Mouse (Mus musculus) limb, embryonic 11.5 days (tissue): ENCODE results near the gene Rpl3. TPM values are rescaled to one million over a fixed set of nuclear protein-coding genes. Genes with fewer than 3 reads are reported as not detected.

ENCODE experiments used
- ATAC-seq: fragments of 200-750 bp; cut with Nextera tagmentation; 2 replicates; pipeline ENCODE4 v1.8.0; 2017; ENCODE audit warnings: low read depth; ENCODE audit not compliant: insufficient number of reproducible peaks, low FRiP score, low TSS enrichment
- DNase-seq: peaks from one replicate; pipeline ENCODE4 v3.0.0-alpha.2; 2015; ENCODE audit warnings: low spot score
- H3K27ac ChIP-seq: fragments of 300-500 bp; sonication (generic); replicated peaks from 2 replicates; pipeline ENCODE4 v1.5.1; 2014; ENCODE audit warnings: low read depth, mild to moderate bottlenecking, low read length
- H3K27me3 ChIP-seq: fragments of 300-500 bp; sonication (generic); 2 replicates; pipeline ENCODE4 v1.6.1; 2014; ENCODE audit warnings: mild to moderate bottlenecking, low read length, mixed read lengths; ENCODE audit not compliant: control insufficient read depth, insufficient read depth
- H3K36me3 ChIP-seq: fragments of 300-500 bp; sonication (generic); 2 replicates; pipeline ENCODE4 v1.6.1; 2014; ENCODE audit warnings: mild to moderate bottlenecking, low read length, moderate library complexity, mixed read lengths; ENCODE audit not compliant: control insufficient read depth, insufficient read depth
- H3K4me1 ChIP-seq: fragments of 300-500 bp; sonication (generic); 2 replicates; pipeline ENCODE4 v1.6.1; 2014; ENCODE audit warnings: low read length, mixed read lengths; ENCODE audit not compliant: control insufficient read depth, insufficient read depth
- H3K4me2 ChIP-seq: fragments of 300-500 bp; sonication (generic); 2 replicates; pipeline ENCODE4 v1.6.1; 2014; ENCODE audit warnings: low read depth, mild to moderate bottlenecking, moderate library complexity; ENCODE audit not compliant: severe bottlenecking
- H3K4me3 ChIP-seq: fragments of 300-500 bp; sonication (generic); 2 replicates; pipeline ENCODE4 v1.5.1; 2014; ENCODE audit warnings: low read depth, low read length
- H3K9ac ChIP-seq: fragments of 300-500 bp; sonication (generic); 2 replicates; pipeline ENCODE4 v1.6.1; 2014; ENCODE audit warnings: mild to moderate bottlenecking, low read length
- H3K9me3 ChIP-seq: fragments of 300-500 bp; sonication (generic); 2 replicates; pipeline ENCODE4 v1.6.1; 2016; ENCODE audit warnings: low read length; ENCODE audit not compliant: control insufficient read depth
- WGBS: fragments of 180-500 bp; shearing (Covaris S2); extraction: QIAGEN DNeasy Blood & Tissue Kit; methylation state at CpG from one replicate; pipeline ENCODE4 v1.1.7; 2014; 5-methylcytosine and 5-hydroxymethylcytosine counted together
- polyA plus RNA-seq: library from polyadenylated mRNA; unstranded; fragments of >200 nt; fragmentation: Nextera tagmentation; extraction: Ambion mirVana; gene quantifications from 2 replicates; pipeline ENCODE4 v1.2.1, GENCODE M21; 2014

Gene Rpl3
- polyA plus RNA-seq, 1 experiment from 2014 or later = 1,338 TPM

GRCm38 (mm10) chr15:80044249-80044648 lies 47.4 kb downstream of the Rpl3 start:
- Histone ChIP-seq H3K4me2 (no peak overlapping the region), H3K27ac (no peak overlapping the region), H3K36me3 (no peaks in the 10 kb centered on the region), H3K9ac (no peak overlapping the region), H3K4me3 (no peak overlapping the region), H3K27me3 (no peaks in the 10 kb centered on the region), H3K4me1 (no peaks in the 10 kb centered on the region), H3K9me3 (no peaks in the 10 kb centered on the region)
- ATAC-seq (no peak), DNase-seq (no peak)
- WGBS = 93% methylated on average over 10 of the region's 10 CpGs

- no peak for ATAC-seq
These were observed 49.5 kb downstream of the Rpl3 start for GRCm38 (mm10) chr15:80042152-80042551.

GRCm38 (mm10) chr15:80038110-80038391 lies 53.6 kb downstream of the Rpl3 start:
- H3K27me3 ChIP-seq = no peaks in the 10 kb centered on the region
- DNase-seq = no peak
- H3K27ac ChIP-seq = no peak overlapping the region
- H3K4me3 ChIP-seq = no peak overlapping the region
- no peaks in the 10 kb centered on the region for H3K9me3 ChIP-seq
- no peaks in the 10 kb centered on the region for H3K36me3 ChIP-seq
- ATAC-seq = no peak
- H3K4me1 ChIP-seq = no peaks in the 10 kb centered on the region
- no peak overlapping the region for H3K4me2 ChIP-seq
- 98% methylated on average over 2 of the region's 2 CpGs for WGBS
- no peak overlapping the region for H3K9ac ChIP-seq

More at GRCm38 (mm10) chr15:80042152-80042551, 49.5 kb downstream of the Rpl3 start:
- Histone ChIP-seq H3K9me3 (no peaks in the 10 kb centered on the region), H3K36me3 (no peaks in the 10 kb centered on the region), H3K27ac (no peak overlapping the region), H3K4me2 (no peak overlapping the region), H3K9ac (no peak overlapping the region), H3K27me3 (no peaks in the 10 kb centered on the region), H3K4me3 (no peak overlapping the region), H3K4me1 (no peaks in the 10 kb centered on the region)
- no peak for DNase-seq
- WGBS = 84% methylated on average over 4 of the region's 4 CpGs

DNA sequence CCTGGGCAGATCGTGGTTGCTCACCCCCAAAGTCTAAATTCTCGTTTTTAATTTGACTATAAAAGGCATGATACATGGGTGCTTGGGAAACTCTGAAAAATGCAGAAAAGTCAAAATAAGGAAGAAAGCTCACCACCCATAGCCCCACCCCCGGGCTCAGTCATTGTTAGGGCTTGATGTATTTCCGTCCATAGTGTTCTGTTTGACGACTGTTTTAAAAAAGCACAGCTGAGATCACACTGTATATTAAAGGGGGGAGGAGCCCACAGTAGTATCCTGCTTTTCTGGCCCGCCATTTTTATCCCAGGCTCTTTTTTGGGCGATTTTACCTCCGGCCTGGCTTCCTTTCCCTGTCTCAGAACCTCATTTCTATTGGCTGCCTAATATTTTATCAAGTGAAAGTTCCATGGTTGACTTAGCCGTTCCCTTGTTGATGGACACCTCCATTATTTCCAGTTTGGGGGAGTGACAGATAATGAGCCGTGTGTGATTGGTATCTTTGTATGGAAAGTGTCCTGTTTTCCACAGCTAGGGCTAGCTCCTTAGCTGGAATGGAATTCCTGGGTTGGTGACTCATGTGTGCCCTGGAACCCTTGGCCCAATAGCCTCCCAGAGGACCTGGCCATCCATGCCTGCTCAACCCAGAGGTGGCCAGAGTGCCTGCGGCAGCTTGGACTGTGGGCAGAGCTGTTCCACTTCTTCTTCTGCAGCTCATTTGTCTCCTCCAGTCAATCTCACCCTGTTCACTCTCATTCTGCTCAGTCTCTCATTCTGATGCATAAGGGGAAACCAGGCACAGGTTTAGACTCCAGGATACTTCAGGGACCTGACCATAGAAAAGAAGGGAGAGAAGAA lies 54.2 kb downstream of the Rpl3 start:
- ATAC-seq (no peak), DNase-seq (no peak)
- 85% methylated on average over 11 of the region's 11 CpGs for WGBS
- no peaks in the 10 kb centered on the region for H3K4me1 ChIP-seq
- H3K27ac ChIP-seq = no peak overlapping the region
- no peaks in the 10 kb centered on the region for H3K27me3 ChIP-seq
- no peak overlapping the region for H3K9ac ChIP-seq
- no peaks in the 10 kb centered on the region for H3K36me3 ChIP-seq
- no peaks in the 10 kb centered on the region for H3K9me3 ChIP-seq
- no peak overlapping the region for H3K4me3 ChIP-seq
- H3K4me2 ChIP-seq = no peak overlapping the region

- Histone ChIP-seq H3K4me2 (no peak overlapping the region), H3K36me3 (no peaks in the 10 kb centered on the region)
- 83% methylated on average over 6 of the region's 6 CpGs for WGBS
These were observed 56.3 kb downstream of the Rpl3 start for GRCm38 (mm10) chr15:80035341-80035885.

GRCm38 (mm10) chr15:80034913-80035312 lies 56.8 kb downstream of the Rpl3 start:
- Histone ChIP-seq H3K4me3 (no peak overlapping the region), H3K9me3 (no peaks in the 10 kb centered on the region), H3K27me3 (no peaks in the 10 kb centered on the region), H3K4me1 (no peaks in the 10 kb centered on the region), H3K27ac (no peak overlapping the region), H3K9ac (no peak overlapping the region), H3K4me2 (no peak overlapping the region), H3K36me3 (no peaks in the 10 kb centered on the region)
- no peak for ATAC-seq
- no peak for DNase-seq

More at GRCm38 (mm10) chr15:80035341-80035885, 56.3 kb downstream of the Rpl3 start:
- no peak overlapping the region for H3K4me3 ChIP-seq
- no peak for DNase-seq
- ATAC-seq = no peak
- no peaks in the 10 kb centered on the region for H3K27me3 ChIP-seq
- H3K4me1 ChIP-seq = no peaks in the 10 kb centered on the region
- H3K27ac ChIP-seq = no peak overlapping the region
- H3K9ac ChIP-seq = no peak overlapping the region
- H3K9me3 ChIP-seq = no peaks in the 10 kb centered on the region

DNA sequence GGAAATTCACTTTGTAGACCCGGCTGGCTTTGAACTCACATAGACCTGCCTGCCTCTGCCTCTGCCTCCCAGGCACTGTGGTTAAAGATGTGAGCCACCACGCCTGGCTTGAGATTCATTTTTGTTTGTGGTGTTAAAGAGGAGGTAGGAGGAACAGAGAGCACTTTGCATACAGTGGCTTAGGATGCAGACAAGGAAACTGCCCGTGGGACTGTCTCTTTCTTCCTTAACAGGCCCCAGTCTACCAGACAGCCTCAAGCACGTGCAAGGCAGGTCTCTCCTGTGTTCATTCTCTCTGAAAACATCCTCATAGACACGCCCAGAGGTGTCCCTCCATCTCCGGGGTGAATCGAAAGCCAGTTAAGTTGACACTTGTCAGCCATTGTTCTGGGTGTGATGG lies 57.3 kb downstream of the Rpl3 start:
- DNase-seq = no peak
- WGBS = 78% methylated on average over 7 of the region's 7 CpGs
- Histone ChIP-seq H3K27ac (no peak overlapping the region), H3K9me3 (no peaks in the 10 kb centered on the region), H3K4me3 (no peak overlapping the region), H3K4me2 (no peak overlapping the region), H3K36me3 (no peaks in the 10 kb centered on the region), H3K9ac (no peak overlapping the region), H3K4me1 (no peaks in the 10 kb centered on the region), H3K27me3 (no peaks in the 10 kb centered on the region)
- no peak for ATAC-seq

DNA sequence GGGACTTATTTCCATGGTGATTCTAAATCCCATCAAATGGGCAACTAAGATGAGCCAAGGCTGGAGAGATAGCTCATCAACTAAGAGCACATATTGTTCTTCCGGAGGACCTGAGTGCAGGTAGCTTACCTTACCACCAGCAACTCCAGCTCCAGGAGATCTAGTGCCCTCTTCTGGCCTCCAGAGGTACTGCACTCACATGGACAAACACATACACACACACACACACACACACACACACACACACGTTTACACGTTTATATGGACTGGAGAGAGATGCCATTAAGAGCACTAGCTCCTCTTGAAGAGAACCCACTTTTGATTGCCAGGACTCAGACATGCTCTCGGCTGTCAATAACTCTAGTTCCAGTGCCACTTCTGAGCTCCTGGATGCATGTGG lies 60.5 kb downstream of the Rpl3 start:
- H3K4me2 ChIP-seq = no peak overlapping the region
- DNase-seq = no peak
- no peak overlapping the region for H3K9ac ChIP-seq
- no peak overlapping the region for H3K4me3 ChIP-seq
- no peaks in the 10 kb centered on the region for H3K4me1 ChIP-seq
- H3K36me3 ChIP-seq = no peaks in the 10 kb centered on the region
- 87% methylated on average over 4 of the region's 4 CpGs for WGBS
- ATAC-seq = no peak
- H3K27ac ChIP-seq = no peak overlapping the region
- H3K27me3 ChIP-seq = no peaks in the 10 kb centered on the region
- H3K9me3 ChIP-seq = no peaks in the 10 kb centered on the region

DNA sequence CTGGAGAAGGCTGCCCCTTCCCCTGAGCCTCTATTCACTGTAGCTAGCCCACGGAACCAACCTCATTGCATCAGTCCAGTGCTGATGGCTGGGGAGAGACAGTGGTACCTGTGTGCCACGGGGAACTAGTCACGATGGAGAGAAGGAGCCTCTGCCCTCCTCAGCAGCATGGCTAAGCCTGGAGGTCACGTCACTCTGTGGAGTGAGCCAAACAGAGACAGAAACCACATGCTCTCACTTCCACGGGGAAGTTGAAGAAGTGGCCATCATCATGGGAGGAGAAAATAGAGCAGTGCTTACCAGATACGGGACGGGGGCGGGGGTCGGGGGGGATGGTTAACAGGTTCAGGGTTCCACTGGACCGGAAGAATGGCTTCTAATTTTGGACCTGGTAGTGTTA lies 61.3 kb downstream of the Rpl3 start:
- H3K9ac ChIP-seq = no peak overlapping the region
- H3K4me3 ChIP-seq = no peak overlapping the region
- no peaks in the 10 kb centered on the region for H3K9me3 ChIP-seq
- ATAC-seq = no peak
- H3K36me3 ChIP-seq = no peaks in the 10 kb centered on the region
- no peak overlapping the region for H3K27ac ChIP-seq
- H3K27me3 ChIP-seq = no peaks in the 10 kb centered on the region
- WGBS = 93% methylated on average over 10 of the region's 10 CpGs
- no peaks in the 10 kb centered on the region for H3K4me1 ChIP-seq
- no peak for DNase-seq
- no peak overlapping the region for H3K4me2 ChIP-seq
